Mouse (Mus musculus): ENCODE measurements around the gene Fmo6. TPM values are rescaled to one million over a fixed set of nuclear protein-coding genes. Genes with fewer than 3 reads are reported as not detected.
A peak's percentile ranks its signal among the peaks of the same experiment; 100 is the strongest.

Fmo6 gene
- polyA plus RNA-seq, 1 experiment from 2014 or later, result not detected

- 79% methylated on average over 14 of the region's 14 CpGs for WGBS
- no peak for ATAC-seq (ENCODE audit: low read depth)
Measured at GRCm38 (mm10) chr1:162897838-162898811, 39.2 kb downstream of the Fmo6 start, which contains the start of gene Fmo2. TSS of gene Fmo2 (minus strand) at chr1:162898726.

GRCm38 (mm10) chr1:162895900-162896299 lies 41.4 kb downstream of the Fmo6 start:
- Histone ChIP-seq H3K4me3 (no peak overlapping the region), H3K36me3 (no peaks in the 10 kb centered on the region), H3K27ac (replicated peaks) (no peak overlapping the region), H3K27me3 (no peaks in the 10 kb centered on the region), H3K9ac (no peak overlapping the region), H3K9me3 (no peaks in the 10 kb centered on the region), H3K4me2 (no peak overlapping the region), H3K4me1 (replicated peaks) (no peaks in the 10 kb centered on the region)
- 45% methylated on average over 6 of the region's 6 CpGs for WGBS
- peak; percentile 53; the same call in 1 of the 2 replicates for ATAC-seq (ENCODE audit: low read depth)

More at GRCm38 (mm10) chr1:162897838-162898811, 39.2 kb downstream of the Fmo6 start, which contains the start of gene Fmo2:
- no peaks in the 10 kb centered on the region for H3K27me3 ChIP-seq
- no peak within 1 kb of the TSS for H3K4me2 ChIP-seq
- no peaks in the 10 kb centered on the region for H3K9me3 ChIP-seq
- no peak within 1 kb of the TSS for H3K4me3 ChIP-seq
- H3K36me3 ChIP-seq, result no peaks in the 10 kb centered on the region
- H3K4me1 ChIP-seq (replicated peaks), result no peaks in the 10 kb centered on the region
- no peak within 1 kb of the TSS for H3K27ac ChIP-seq (replicated peaks)
- no peak within 1 kb of the TSS for H3K9ac ChIP-seq

GRCm38 (mm10) chr1:162893014-162893413 lies 44.3 kb downstream of the Fmo6 start:
- Histone ChIP-seq H3K4me1 (replicated peaks) (no peaks in the 10 kb centered on the region), H3K27ac (replicated peaks) (no peak overlapping the region), H3K9ac (no peak overlapping the region), H3K9me3 (no peaks in the 10 kb centered on the region), H3K4me3 (no peak overlapping the region), H3K36me3 (no peaks in the 10 kb centered on the region), H3K27me3 (no peaks in the 10 kb centered on the region), H3K4me2 (no peak overlapping the region)
- WGBS, result 91% methylated on average over 6 of the region's 6 CpGs
- ATAC-seq (ENCODE audit: low read depth), result no peak

- no peak overlapping the region for H3K27ac ChIP-seq (replicated peaks)
- H3K9ac ChIP-seq, result no peak overlapping the region
- no peak overlapping the region for H3K4me2 ChIP-seq
- no peaks in the 10 kb centered on the region for H3K27me3 ChIP-seq
- no peaks in the 10 kb centered on the region for H3K4me1 ChIP-seq (replicated peaks)
- H3K4me3 ChIP-seq, result no peak overlapping the region
- H3K36me3 ChIP-seq, result no peaks in the 10 kb centered on the region
- no peaks in the 10 kb centered on the region for H3K9me3 ChIP-seq
- 82% methylated on average over 6 of the region's 6 CpGs for WGBS
- no peak for ATAC-seq (ENCODE audit: low read depth)
Measured at GRCm38 (mm10) chr1:162891980-162892451, 45.3 kb downstream of the Fmo6 start.

- Histone ChIP-seq H3K27ac (replicated peaks) (no peak overlapping the region), H3K4me3 (no peak overlapping the region), H3K4me1 (replicated peaks) (no peaks in the 10 kb centered on the region), H3K36me3 (no peaks in the 10 kb centered on the region), H3K9ac (no peak overlapping the region), H3K9me3 (no peaks in the 10 kb centered on the region), H3K27me3 (no peaks in the 10 kb centered on the region), H3K4me2 (no peak overlapping the region)
- WGBS, result 91% methylated on average over 12 of the region's 12 CpGs
- ATAC-seq (ENCODE audit: low read depth), result no peak
Measured at GRCm38 (mm10) chr1:162888646-162889045, 48.7 kb downstream of the Fmo6 start.

- no peaks in the 10 kb centered on the region for H3K27me3 ChIP-seq
- no peak for ATAC-seq (ENCODE audit: low read depth)
- no peak overlapping the region for H3K4me3 ChIP-seq
- H3K9ac ChIP-seq, result no peak overlapping the region
- no peaks in the 10 kb centered on the region for H3K4me1 ChIP-seq (replicated peaks)
- 96% methylated on average over 7 of the region's 7 CpGs for WGBS
- no peak overlapping the region for H3K27ac ChIP-seq (replicated peaks)
- no peaks in the 10 kb centered on the region for H3K36me3 ChIP-seq
- no peak overlapping the region for H3K4me2 ChIP-seq
- H3K9me3 ChIP-seq, result no peaks in the 10 kb centered on the region
Measured at GRCm38 (mm10) chr1:162887644-162888043, 49.7 kb downstream of the Fmo6 start.

GRCm38 (mm10) chr1:162886138-162886816 lies 51.0 kb downstream of the Fmo6 start:
- no peaks in the 10 kb centered on the region for H3K9me3 ChIP-seq
- H3K27ac ChIP-seq (replicated peaks), result no peak overlapping the region
- no peak for ATAC-seq (ENCODE audit: low read depth)
- H3K27me3 ChIP-seq, result no peaks in the 10 kb centered on the region
- no peaks in the 10 kb centered on the region for H3K36me3 ChIP-seq
- H3K4me1 ChIP-seq (replicated peaks), result no peaks in the 10 kb centered on the region
- no peak overlapping the region for H3K4me3 ChIP-seq
- no peak overlapping the region for H3K4me2 ChIP-seq
- H3K9ac ChIP-seq, result no peak overlapping the region
- WGBS, result 87% methylated on average over 11 of the region's 11 CpGs

- no peaks in the 10 kb centered on the region for H3K4me1 ChIP-seq (replicated peaks)
- ATAC-seq (ENCODE audit: low read depth), result no peak
- H3K36me3 ChIP-seq, result no peaks in the 10 kb centered on the region
- H3K27ac ChIP-seq (replicated peaks), result no peak overlapping the region
- H3K9me3 ChIP-seq, result no peaks in the 10 kb centered on the region
- no peak overlapping the region for H3K4me3 ChIP-seq
- H3K27me3 ChIP-seq, result no peaks in the 10 kb centered on the region
- no peak overlapping the region for H3K4me2 ChIP-seq
- H3K9ac ChIP-seq, result no peak overlapping the region
- 84% methylated on average over 4 of the region's 4 CpGs for WGBS
Measured at GRCm38 (mm10) chr1:162882681-162883080, 54.6 kb downstream of the Fmo6 start.

GRCm38 (mm10) chr1:162879595-162880369 lies 57.5 kb downstream of the Fmo6 start:
- ATAC-seq (ENCODE audit: low read depth), result no peak
- H3K9me3 ChIP-seq, result no peaks in the 10 kb centered on the region
- no peaks in the 10 kb centered on the region for H3K36me3 ChIP-seq
- no peaks in the 10 kb centered on the region for H3K4me1 ChIP-seq (replicated peaks)
- H3K27me3 ChIP-seq, result no peaks in the 10 kb centered on the region
- H3K27ac ChIP-seq (replicated peaks), result no peak overlapping the region
- H3K4me2 ChIP-seq, result no peak overlapping the region
- 56% methylated on average over 11 of the region's 11 CpGs for WGBS
- no peak overlapping the region for H3K4me3 ChIP-seq
- no peak overlapping the region for H3K9ac ChIP-seq

GRCm38 (mm10) chr1:162875091-162875490 lies 62.2 kb downstream of the Fmo6 start:
- Histone ChIP-seq H3K9ac (no peak overlapping the region), H3K4me1 (replicated peaks) (no peaks in the 10 kb centered on the region), H3K9me3 (no peaks in the 10 kb centered on the region), H3K4me2 (no peak overlapping the region), H3K36me3 (no peaks in the 10 kb centered on the region), H3K27ac (replicated peaks) (no peak overlapping the region), H3K27me3 (no peaks in the 10 kb centered on the region), H3K4me3 (no peak overlapping the region)
- WGBS, result 87% methylated on average over 3 of the region's 3 CpGs
- no peak for ATAC-seq (ENCODE audit: low read depth)

GRCm38 (mm10) chr1:162871701-162872311 lies 65.5 kb downstream of the Fmo6 start:
- Histone ChIP-seq H3K4me1 (replicated peaks) (no peaks in the 10 kb centered on the region), H3K4me2 (no peak overlapping the region), H3K36me3 (no peaks in the 10 kb centered on the region), H3K9ac (no peak overlapping the region), H3K27me3 (no peaks in the 10 kb centered on the region), H3K27ac (replicated peaks) (peak overlapping the region; percentile 28; the same call in 1 of the 2 replicates), H3K4me3 (no peak overlapping the region), H3K9me3 (0 out of 2 replicates have a peak, but pooled peaks cover 4% of the 10 kb centered on the region)
- ATAC-seq (ENCODE audit: low read depth), result no peak
- WGBS, result 72% methylated on average over 9 of the region's 9 CpGs
